In the genomic region with DNA sequence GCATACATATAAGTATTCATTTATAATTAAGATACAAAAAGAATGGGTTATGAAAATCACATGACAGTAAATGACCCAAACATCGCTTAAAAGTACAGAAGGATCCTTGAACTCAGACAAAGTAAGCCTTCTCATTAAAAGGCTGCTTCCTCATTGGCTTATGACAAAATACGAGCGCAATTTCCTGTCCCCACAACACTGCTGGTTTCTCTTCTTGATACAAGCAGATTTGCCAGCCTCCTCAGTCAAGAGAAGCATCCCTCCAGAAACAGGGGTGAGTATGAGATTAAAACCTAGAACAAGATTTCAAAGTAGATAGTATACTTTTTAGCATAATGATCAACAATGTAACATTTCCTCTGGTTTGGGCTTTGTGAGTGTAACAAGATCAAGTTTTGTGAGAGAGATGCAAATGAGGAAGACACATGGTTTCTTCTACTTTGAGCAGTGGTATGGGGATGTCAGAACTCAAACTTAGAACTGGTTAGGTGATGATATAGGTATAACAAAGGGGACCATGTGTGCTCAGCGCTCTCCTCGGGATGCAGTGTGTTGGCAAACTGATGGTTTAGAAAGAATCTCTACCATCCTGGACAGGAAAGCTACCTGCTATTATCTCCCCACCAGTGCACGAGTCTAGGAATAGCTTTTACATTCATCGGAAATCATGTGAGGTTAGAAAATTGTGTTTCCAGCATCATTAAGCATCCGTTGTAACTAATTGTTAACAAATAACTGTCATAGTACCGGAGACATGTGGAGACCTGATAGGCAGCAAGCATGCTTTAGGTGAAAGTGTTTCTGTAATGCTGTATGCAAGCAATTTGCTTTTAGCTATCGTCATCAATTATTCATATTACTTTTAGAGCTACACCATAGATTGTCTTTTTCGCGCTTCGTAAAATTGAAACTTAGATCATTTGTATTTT, we compare ENCODE assay signal across 15 mouse cellular contexts. TPM values are rescaled to one million over a fixed set of nuclear protein-coding genes. Genes with fewer than 3 reads are reported as not detected.
DNase-seq lines count a peak whose midpoint lies in the region; ATAC-seq and TF ChIP-seq lines count a peak whose summit lies in the region.
"Had no signal": no experiment of that assay in that cellular context is flagged by ENCODE, and none has a peak within 500 bp of the region (broad histone marks: within the 10 kb centered on the region; RNA-seq: fewer than 3 reads in every experiment).

Gpr65 (plus strand) TSS at position 195 of the 929 bp plus-strand sequence.

- ATAC-seq in G1E (ENCODE audit: extremely low read depth, insufficient number of reproducible peaks, low FRiP score, poor library complexity, severe bottlenecking) = 0 out of 2 replicates have a peak, but pooled peaks have one; percentile 10
- ATAC-seq in liver, embryonic 13.5 days (ENCODE audit: low read depth) = no peak
- ATAC-seq in neural tube, embryonic 15.5 days (ENCODE audit: low FRiP score) = no peak
- ATAC-seq: forebrain, postnatal 0 days had no signal

- H3K9me3 ChIP-seq in G1E (replicated peaks) = no peaks in the 10 kb centered on the region
- H3K9me3 ChIP-seq in liver, embryonic 13.5 days (replicated peaks) = no peaks in the 10 kb centered on the region
- H3K9me3 ChIP-seq in neural tube, embryonic 15.5 days (replicated peaks) = no peaks in the 10 kb centered on the region
- H3K9me3 ChIP-seq: embryonic facial prominence, embryonic 13.5 days had no signal

- peaks cover 17% of the 10 kb centered on the region for H3K36me3 ChIP-seq in G1E (replicated peaks)
- no peaks in the 10 kb centered on the region for H3K36me3 ChIP-seq in liver, embryonic 13.5 days
- no peaks in the 10 kb centered on the region for H3K36me3 ChIP-seq in splenic B cell, adult 2 months (ENCODE audit: control insufficient read depth, insufficient read depth, low read length, poor library complexity, severe bottlenecking)
- no peaks in the 10 kb centered on the region for H3K36me3 ChIP-seq in neural tube, embryonic 15.5 days
- H3K36me3 ChIP-seq: embryonic facial prominence, embryonic 13.5 days had no signal

- peak within 1 kb of the TSS; percentile 9; the same call in 1 of the 2 replicates for H3K4me2 ChIP-seq in liver, embryonic 13.5 days
- H3K4me2 ChIP-seq in neural tube, embryonic 15.5 days = no peak within 1 kb of the TSS
- H3K4me2 ChIP-seq: embryonic facial prominence, embryonic 13.5 days; hindbrain, embryonic 14.5 days had no signal

- no peak within 1 kb of the TSS for H3K9ac ChIP-seq in liver, embryonic 13.5 days
- no peak within 1 kb of the TSS for H3K9ac ChIP-seq in neural tube, embryonic 15.5 days (replicated peaks)
- H3K9ac ChIP-seq: embryonic facial prominence, embryonic 13.5 days; forebrain, postnatal 0 days; hindbrain, embryonic 14.5 days had no signal

- no peak within 1 kb of the TSS for H3K27ac ChIP-seq in liver, embryonic 13.5 days
- H3K27ac ChIP-seq in neural tube, embryonic 15.5 days (replicated peaks) = no peak within 1 kb of the TSS
- H3K27ac ChIP-seq: embryonic facial prominence, embryonic 13.5 days; hindbrain, embryonic 14.5 days; left cerebral cortex, adult 2 months had no signal

- H3K4me1 ChIP-seq in G1E (ENCODE audit: insufficient read depth, low read depth, low read length) = peaks cover 77% of the 10 kb centered on the region
- peaks cover 4% of the 10 kb centered on the region; the same call in 1 of the 2 replicates for H3K4me1 ChIP-seq in liver, embryonic 13.5 days (replicated peaks)
- no peaks in the 10 kb centered on the region for H3K4me1 ChIP-seq in neural tube, embryonic 15.5 days
- H3K4me1 ChIP-seq: embryonic facial prominence, embryonic 13.5 days had no signal

- 60% methylated on average over 13 of the region's 13 CpGs for whole genome bisulfite sequencing in liver, embryonic 13.5 days (ENCODE audit: insufficient replicate concordance)
- WGBS in neural tube, embryonic 15.5 days = 83% methylated on average over 13 of the region's 13 CpGs

- peak; percentile 7 for DNase-seq in lung, postnatal 36 days
- no peak for DNase-seq in lung, postnatal 14 days
- DNase-seq in G1E (ENCODE audit: low spot score) = no peak
- no peak for DNase-seq in liver, embryonic 13.5 days
- peak; percentile 70 for DNase-seq in splenic B cell, adult 2 months (ENCODE audit: low read depth, low spot score)
- no peak for DNase-seq in left cerebral cortex, adult 9 months (ENCODE audit: low spot score in 2 of 2)
- no peak for DNase-seq in kidney, postnatal 14 days
- DNase-seq: adrenal gland, adult 8-10 months; cerebellum, adult 11 months; forebrain, postnatal 0 days; kidney, postnatal 36 days had no signal

- TF ChIP-seq CTCF in G1E (IDR thresholded peaks at IDR 0.05; ENCODE audit: low read depth, low read length) = no peak

- no peaks in the 10 kb centered on the region; the same call in 1 of the 2 replicates for H3K27me3 ChIP-seq in G1E (ENCODE audit: insufficient read depth, low read length)
- H3K27me3 ChIP-seq in liver, embryonic 13.5 days = no peaks in the 10 kb centered on the region
- no peaks in the 10 kb centered on the region for H3K27me3 ChIP-seq in splenic B cell, adult 2 months (ENCODE audit: control insufficient read depth, insufficient read depth, low read length, poor library complexity, severe bottlenecking)
- no peaks in the 10 kb centered on the region for H3K27me3 ChIP-seq in neural tube, embryonic 15.5 days (replicated peaks)
- H3K27me3 ChIP-seq: embryonic facial prominence, embryonic 13.5 days had no signal

- peak within 1 kb of the TSS; percentile 64 for H3K4me3 ChIP-seq in G1E (ENCODE audit: low read depth, low read length)
- H3K4me3 ChIP-seq in liver, embryonic 13.5 days (replicated peaks) = 0 out of 2 replicates have a peak within 1 kb of the TSS, but pooled peaks have one; percentile 0
- no peak within 1 kb of the TSS for H3K4me3 ChIP-seq in neural tube, embryonic 15.5 days (replicated peaks)
- H3K4me3 ChIP-seq: embryonic facial prominence, embryonic 13.5 days; left cerebral cortex, adult 2 months had no signal

RNA-seq across cellular contexts. Expression of gene Gpr65, which starts in this region (rescaled TPM):
- total RNA-seq in G1E (2014; fragmentation: Nextera tagmentation) = 142 and 144 TPM in 2 replicates
- 202 and 232 TPM in 2 replicates for total RNA-seq in G1E (2017)
- polyA plus RNA-seq in G1E (2012) = 1.4 and 2.4 TPM in 2 replicates
- 2.6 and 2.7 TPM in 2 replicates for polyA plus RNA-seq in liver, embryonic 13.5 days (2015; fragmentation: Nextera tagmentation; extraction: Ambion mirVana)
- polyA plus RNA-seq in neural tube, embryonic 15.5 days (2015; fragmentation: Nextera tagmentation; extraction: Ambion mirVana) = 0.31 and 3.3 TPM in 2 replicates

Comparison
In these comparisons a context has a peak if more than half of its experiments do, and no peak if none do; other contexts are left out.
1. DNase-seq: peak in lung, postnatal 36 days (single experiment) and splenic B cell, adult 2 months (single experiment); none in lung, postnatal 14 days (single experiment), G1E (single experiment), liver, embryonic 13.5 days (single experiment), left cerebral cortex, adult 9 months (0 of 2) and kidney, postnatal 14 days (single experiment).